9 mouse cellular contexts compared by ENCODE assay signal in genomic region chr8:108790559-108791293, GRCm38 (mm10).
DNase-seq lines count a peak whose midpoint lies in the region; ATAC-seq and TF ChIP-seq lines count a peak whose summit lies in the region.
"Had no signal": no experiment of that assay in that cellular context is flagged by ENCODE, and none has a peak within 500 bp of the region (broad histone marks: within the 10 kb centered on the region; RNA-seq: fewer than 3 reads in every experiment).

No protein-coding gene starts in this region.

- H3K4me2 ChIP-seq in neural tube, embryonic 11.5 days (ENCODE audit: low read depth) = no peak overlapping the region
- H3K4me2 ChIP-seq in lung, embryonic 16.5 days (ENCODE audit: low read depth, low read length) = no peak overlapping the region
- H3K4me2 ChIP-seq: liver, embryonic 13.5 days had no signal

- peak; percentile 46 for DNase-seq in neural tube, embryonic 11.5 days (ENCODE audit: low spot score)
- no peak for DNase-seq in neural tube, embryonic 10.5 days (ENCODE audit: extremely low spot score, low spot score)
- DNase-seq in cerebellum, adult 9-10 months = peak; percentile 18
- peak; percentile 71 for DNase-seq in gastrocnemius, adult 2 months
- peak; percentile 61 to 71 for DNase-seq in layer of hippocampus, adult 18-20 months (ENCODE audit: low spot score in 2 of 2)
- peak; percentile 59 for DNase-seq in testis, postnatal 10 days (ENCODE audit: low spot score)
- DNase-seq: liver, embryonic 13.5 days had no signal

- H3K9ac ChIP-seq in neural tube, embryonic 11.5 days (ENCODE audit: low read length) = no peak overlapping the region
- no peak overlapping the region for H3K9ac ChIP-seq in lung, embryonic 16.5 days (ENCODE audit: low read length)
- H3K9ac ChIP-seq: liver, embryonic 13.5 days had no signal

- H3K27me3 ChIP-seq in neural tube, embryonic 11.5 days (ENCODE audit: control insufficient read depth, insufficient read depth, low read length) = no peaks in the 10 kb centered on the region
- no peaks in the 10 kb centered on the region for H3K27me3 ChIP-seq in lung, embryonic 16.5 days (ENCODE audit: control insufficient read depth, insufficient read depth, low read depth, low read length)
- H3K27me3 ChIP-seq: liver, embryonic 13.5 days had no signal

- 69% methylated on average over 14 of the region's 14 CpGs for WGBS in neural tube, embryonic 11.5 days
- WGBS in lung, embryonic 16.5 days = 41% methylated on average over 14 of the region's 14 CpGs

- no peak for ATAC-seq in neural tube, embryonic 11.5 days (ENCODE audit: insufficient read depth, low FRiP score, low TSS enrichment)
- ATAC-seq in lung, embryonic 16.5 days (ENCODE audit: low read depth) = peak; percentile 67
- no peak for ATAC-seq in erythroblast, adult 5-6 weeks (replicated peaks; ENCODE audit: low FRiP score, poor library complexity, severe bottlenecking)

- peaks cover 31% of the 10 kb centered on the region for H3K36me3 ChIP-seq in neural tube, embryonic 11.5 days (ENCODE audit: control insufficient read depth, insufficient read depth, low read length)
- peaks cover 36% of the 10 kb centered on the region for H3K36me3 ChIP-seq in lung, embryonic 16.5 days (ENCODE audit: control insufficient read depth, insufficient read depth, low read length)

- intact Hi-C loops in gastrocnemius, adult 2 months (cut with DNase I) = no loop called here

- H3K4me1 ChIP-seq in neural tube, embryonic 11.5 days (ENCODE audit: control insufficient read depth, insufficient read depth, low read length) = peaks cover 19% of the 10 kb centered on the region
- peaks cover 17% of the 10 kb centered on the region for H3K4me1 ChIP-seq in lung, embryonic 16.5 days (replicated peaks; ENCODE audit: control insufficient read depth, insufficient read depth, low read length)

- TF ChIP-seq CTCF in gastrocnemius, adult 2 months (IDR thresholded peaks at IDR 0.05) = peak; percentile 58

- no peak overlapping the region for H3K27ac ChIP-seq in neural tube, embryonic 11.5 days (ENCODE audit: low read depth, low read length)
- H3K27ac ChIP-seq in gastrocnemius, adult 2 months = no peak overlapping the region
- no peak overlapping the region for H3K27ac ChIP-seq in lung, embryonic 16.5 days (ENCODE audit: low read length)
- H3K27ac ChIP-seq: liver, embryonic 13.5 days had no signal

- no peak overlapping the region for H3K4me3 ChIP-seq in neural tube, embryonic 11.5 days (ENCODE audit: low read depth, low read length)
- H3K4me3 ChIP-seq in gastrocnemius, adult 2 months = no peak overlapping the region
- H3K4me3 ChIP-seq in lung, embryonic 16.5 days (ENCODE audit: low read length) = no peak overlapping the region
- H3K4me3 ChIP-seq: liver, embryonic 13.5 days had no signal

- peaks cover 12% of the 10 kb centered on the region for H3K9me3 ChIP-seq in neural tube, embryonic 11.5 days (ENCODE audit: control insufficient read depth, low read length)
- H3K9me3 ChIP-seq in lung, embryonic 16.5 days (ENCODE audit: control insufficient read depth, low read length) = peaks cover 20% of the 10 kb centered on the region
